Mouse (Mus musculus) limb, embryonic 15.5 days (tissue): ENCODE measurements around the gene Wdr19. TPM values are rescaled to one million over a fixed set of nuclear protein-coding genes. Genes with fewer than 3 reads are reported as not detected.
"Not testable (repeated sequence)": the region's sequence is repeated elsewhere in the genome, so short reads cannot be mapped to it uniquely, and the experiment has no call there.

ENCODE experiments used
- ATAC-seq: fragments of 200-750 bp; cut with Nextera tagmentation; 2 replicates; pipeline ENCODE4 v1.8.0; 2017; ENCODE audit warnings: low read depth, moderate TSS enrichment; ENCODE audit not compliant: insufficient number of reproducible peaks, low FRiP score, low TSS enrichment
- H3K27ac ChIP-seq: fragments of 300-500 bp; sonication (generic); 2 replicates; pipeline ENCODE4 v1.5.1; 2015; ENCODE audit warnings: moderate library complexity, mild to moderate bottlenecking, inconsistent platforms
- H3K27me3 ChIP-seq: fragments of 300-500 bp; sonication (generic); 2 replicates; pipeline ENCODE4 v1.6.1; 2015; ENCODE audit warnings: inconsistent platforms
- H3K36me3 ChIP-seq: fragments of 300-500 bp; sonication (generic); 2 replicates; pipeline ENCODE4 v1.6.1; 2015; ENCODE audit warnings: inconsistent platforms
- H3K4me1 ChIP-seq: fragments of 300-500 bp; sonication (generic); 2 replicates; pipeline ENCODE4 v1.6.1; 2015; ENCODE audit warnings: inconsistent platforms
- H3K4me2 ChIP-seq: fragments of 300-500 bp; sonication (generic); 2 replicates; pipeline ENCODE4 v1.6.1; 2015; ENCODE audit warnings: mild to moderate bottlenecking, inconsistent platforms
- H3K4me3 ChIP-seq: fragments of 300-500 bp; sonication (generic); 2 replicates; pipeline ENCODE4 v1.5.1; 2015; ENCODE audit warnings: mild to moderate bottlenecking, inconsistent platforms
- H3K9ac ChIP-seq: fragments of 300-500 bp; sonication (generic); 2 replicates; pipeline ENCODE4 v1.6.1; 2015; ENCODE audit warnings: inconsistent platforms
- H3K9me3 ChIP-seq: fragments of 300-500 bp; sonication (generic); 2 replicates; pipeline ENCODE4 v1.6.1; 2016; ENCODE audit warnings: inconsistent platforms
- WGBS: fragments of 180-500 bp; shearing (Covaris S2); methylation state at CpG from one replicate; pipeline ENCODE4 v1.1.7; 2015; 5-methylcytosine and 5-hydroxymethylcytosine counted together
- polyA plus RNA-seq: library from polyadenylated mRNA; unstranded; fragments of >200 nt; fragmentation: Nextera tagmentation; extraction: Ambion mirVana; gene quantifications from 2 replicates; pipeline ENCODE4 v1.2.1, GENCODE M21; 2015

Gene Wdr19
- polyA plus RNA-seq, 1 experiment from 2014 or later = 8.0 TPM

DNA sequence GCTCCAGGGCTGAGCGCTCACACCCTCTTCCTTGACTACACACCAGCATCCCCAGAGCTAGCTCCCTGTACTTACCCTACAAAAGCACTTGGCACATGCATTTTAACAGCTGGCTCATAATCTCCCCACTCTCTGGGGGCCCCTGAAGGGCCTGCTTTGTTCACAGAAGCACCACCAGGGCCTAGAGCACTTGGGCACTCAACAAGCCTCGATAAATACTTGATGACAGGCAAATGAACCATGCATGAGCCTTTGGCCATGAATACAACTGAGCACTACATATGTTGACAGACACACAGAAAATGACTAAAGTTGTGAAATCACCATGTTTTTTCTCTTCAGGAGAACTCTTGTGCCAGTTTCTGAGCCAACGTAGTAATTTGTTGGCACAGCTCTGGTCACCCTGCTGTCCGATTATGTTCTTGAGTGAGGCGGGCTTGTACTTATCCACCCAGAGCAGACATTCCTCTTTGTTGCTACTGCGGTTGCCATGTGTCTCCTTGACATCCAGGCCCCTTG lies 79.7 kb downstream of the Wdr19 start:
- Histone ChIP-seq H3K27ac (no peak overlapping the region), H3K4me3 (no peak overlapping the region), H3K36me3 (peaks cover 63% of the 10 kb centered on the region), H3K9me3 (no peaks in the 10 kb centered on the region), H3K4me2 (no peak overlapping the region), H3K27me3 (no peaks in the 10 kb centered on the region), H3K4me1 (no peaks in the 10 kb centered on the region), H3K9ac (no peak overlapping the region)
- 88% methylated on average over 6 of the region's 6 CpGs for WGBS
- ATAC-seq = no peak

- Histone ChIP-seq H3K4me3 (no peak overlapping the region), H3K27ac (no peak overlapping the region), H3K36me3 (peaks cover 62% of the 10 kb centered on the region), H3K27me3 (no peaks in the 10 kb centered on the region), H3K4me1 (no peaks in the 10 kb centered on the region), H3K9me3 (no peaks in the 10 kb centered on the region), H3K9ac (no peak overlapping the region), H3K4me2 (no peak overlapping the region)
- WGBS = 96% methylated on average over 3 of the region's 3 CpGs
- ATAC-seq = no peak
Measured at GRCm38 (mm10) chr5:65281216-65281615, 81.7 kb downstream of the Wdr19 start.

DNA sequence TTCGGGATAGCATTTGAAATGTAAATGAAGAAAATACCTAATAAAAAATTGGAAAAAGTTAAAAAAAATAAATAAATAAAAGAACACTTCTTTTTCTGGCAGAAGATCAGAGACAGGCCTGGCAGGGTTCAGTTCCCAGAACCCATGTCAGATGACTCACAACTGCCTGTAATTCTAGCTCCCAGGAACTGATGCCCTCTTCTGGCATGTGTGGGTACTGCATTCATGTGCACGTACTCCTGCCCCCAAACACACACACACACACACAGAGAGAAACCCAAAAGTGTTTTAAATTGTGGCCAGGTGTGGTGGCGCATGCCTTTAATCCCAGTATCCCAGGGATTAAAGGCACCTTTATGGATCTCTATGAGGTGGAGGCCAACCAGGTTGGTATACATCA lies 84.7 kb downstream of the Wdr19 start:
- Histone ChIP-seq H3K27ac (no peak overlapping the region), H3K27me3 (no peaks in the 10 kb centered on the region), H3K4me3 (no peak overlapping the region), H3K4me2 (no peak overlapping the region), H3K9me3 (no peaks in the 10 kb centered on the region), H3K4me1 (no peaks in the 10 kb centered on the region), H3K36me3 (peaks cover 59% of the 10 kb centered on the region), H3K9ac (no peak overlapping the region)
- 91% methylated on average over 3 of the region's 3 CpGs for WGBS
- ATAC-seq = no peak

DNA sequence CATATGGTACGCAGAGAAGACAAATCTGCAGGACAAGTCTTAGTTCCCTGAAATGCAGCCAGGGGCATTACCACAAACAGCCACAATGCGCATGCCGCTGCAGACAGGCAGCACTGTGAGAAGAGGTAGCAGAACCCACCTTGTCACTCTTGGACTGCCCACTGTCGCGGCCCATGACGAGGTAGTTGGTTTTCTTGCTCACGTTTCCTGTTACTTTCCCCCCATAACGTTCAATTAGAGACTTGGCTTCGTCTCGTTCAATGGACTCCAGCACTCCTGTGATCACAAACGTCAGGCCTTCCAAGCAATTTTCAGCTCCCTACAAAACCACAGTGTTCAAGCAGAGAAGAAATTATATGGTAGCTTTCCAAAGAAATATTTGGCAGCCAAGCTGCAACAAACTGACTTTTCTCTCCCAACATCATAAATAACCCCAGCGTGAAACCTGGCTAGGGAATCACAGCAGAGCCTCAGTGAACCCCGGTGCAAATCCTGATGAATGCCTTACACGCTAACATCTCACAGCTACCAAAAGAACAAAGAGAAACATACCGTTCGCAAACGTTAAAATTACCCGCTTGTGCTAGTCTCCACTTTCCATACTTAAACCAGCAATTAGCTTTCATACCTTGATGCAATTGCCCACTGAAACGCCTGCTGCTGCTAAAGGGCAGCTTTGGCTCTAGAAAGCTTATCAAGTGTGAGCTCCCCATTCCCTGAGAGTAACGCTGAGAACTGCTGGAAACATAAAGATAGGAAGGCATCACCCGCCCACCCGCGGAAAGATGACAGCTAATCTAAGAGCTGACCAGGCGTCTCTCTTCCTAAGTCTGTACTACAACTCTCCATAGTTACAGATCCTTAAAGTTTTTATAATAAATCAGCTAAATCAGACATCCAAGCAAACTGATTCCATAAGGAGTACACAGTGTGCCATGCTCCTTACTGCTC lies 88.5 kb downstream of the Wdr19 start:
- Histone ChIP-seq H3K36me3 (peaks cover 76% of the 10 kb centered on the region), H3K27me3 (no peaks in the 10 kb centered on the region), H3K27ac (no peak overlapping the region), H3K9ac (no peak overlapping the region), H3K4me3 (no peak overlapping the region), H3K4me1 (no peaks in the 10 kb centered on the region), H3K9me3 (no peaks in the 10 kb centered on the region), H3K4me2 (no peak overlapping the region)
- WGBS = 78% methylated on average over 24 of the region's 24 CpGs
- ATAC-seq = no peak

GRCm38 (mm10) chr5:65289009-65289408 lies 89.5 kb downstream of the Wdr19 start:
- H3K4me2 ChIP-seq, H3K27me3 ChIP-seq, H3K9me3 ChIP-seq, H3K4me1 ChIP-seq, H3K9ac ChIP-seq, H3K27ac ChIP-seq, ATAC-seq, H3K4me3 ChIP-seq: not testable (repeated sequence)
- WGBS = 91% methylated on average over 8 of the region's 8 CpGs
- peaks cover 72% of the 10 kb centered on the region for H3K36me3 ChIP-seq

- Histone ChIP-seq H3K27me3 (no peaks in the 10 kb centered on the region), H3K36me3 (peaks cover 67% of the 10 kb centered on the region), H3K4me3 (no peak overlapping the region), H3K9ac (no peak overlapping the region), H3K9me3 (no peaks in the 10 kb centered on the region), H3K4me1 (no peaks in the 10 kb centered on the region), H3K27ac (no peak overlapping the region), H3K4me2 (no peak overlapping the region)
- 94% methylated on average over 6 of the region's 6 CpGs for WGBS
- no peak for ATAC-seq
Measured at GRCm38 (mm10) chr5:65293627-65294026, 94.1 kb downstream of the Wdr19 start.

- 44% methylated on average over 2 of the region's 2 CpGs for WGBS
Measured at GRCm38 (mm10) chr5:65294270-65294669, 94.8 kb downstream of the Wdr19 start.

GRCm38 (mm10) chr5:65298167-65298950 lies 98.9 kb downstream of the Wdr19 start:
- H3K4me3 ChIP-seq = no peak overlapping the region
- H3K27ac ChIP-seq = no peak overlapping the region
- ATAC-seq = no peak
- H3K4me1 ChIP-seq = no peaks in the 10 kb centered on the region
- no peak overlapping the region for H3K4me2 ChIP-seq
- 84% methylated on average over 7 of the region's 7 CpGs for WGBS
- H3K27me3 ChIP-seq = no peaks in the 10 kb centered on the region
- no peak overlapping the region for H3K9ac ChIP-seq
- H3K36me3 ChIP-seq = peaks cover 51% of the 10 kb centered on the region
- no peaks in the 10 kb centered on the region for H3K9me3 ChIP-seq

More at GRCm38 (mm10) chr5:65294270-65294669, 94.8 kb downstream of the Wdr19 start:
- ATAC-seq = no peak
- no peak overlapping the region for H3K9ac ChIP-seq
- no peak overlapping the region for H3K27ac ChIP-seq
- no peaks in the 10 kb centered on the region for H3K9me3 ChIP-seq
- H3K36me3 ChIP-seq = peaks cover 68% of the 10 kb centered on the region
- H3K4me1 ChIP-seq = no peaks in the 10 kb centered on the region
- no peak overlapping the region for H3K4me2 ChIP-seq
- H3K27me3 ChIP-seq = no peaks in the 10 kb centered on the region
- H3K4me3 ChIP-seq = no peak overlapping the region

- not testable (repeated sequence) for H3K9ac ChIP-seq, H3K4me1 ChIP-seq, H3K27ac ChIP-seq, H3K9me3 ChIP-seq, H3K4me3 ChIP-seq, H3K27me3 ChIP-seq, H3K4me2 ChIP-seq, ATAC-seq
- WGBS = 100% methylated on average over 1 of the region's 1 CpGs
- peaks cover 52% of the 10 kb centered on the region for H3K36me3 ChIP-seq
Measured at GRCm38 (mm10) chr5:65299623-65300022, 100.1 kb downstream of the Wdr19 start.

- Histone ChIP-seq H3K4me3 (no peak overlapping the region), H3K36me3 (peaks cover 52% of the 10 kb centered on the region), H3K9ac (no peak overlapping the region), H3K4me1 (no peaks in the 10 kb centered on the region), H3K4me2 (no peak overlapping the region), H3K9me3 (no peaks in the 10 kb centered on the region), H3K27me3 (no peaks in the 10 kb centered on the region), H3K27ac (no peak overlapping the region)
- WGBS = 86% methylated on average over 9 of the region's 9 CpGs
- no peak for ATAC-seq
Measured at GRCm38 (mm10) chr5:65300121-65300520, 100.6 kb downstream of the Wdr19 start.

GRCm38 (mm10) chr5:65305516-65305915 lies 106.0 kb downstream of the Wdr19 start:
- Histone ChIP-seq H3K27me3 (no peaks in the 10 kb centered on the region), H3K9ac (no peak overlapping the region), H3K9me3 (no peaks in the 10 kb centered on the region), H3K36me3 (peaks cover 53% of the 10 kb centered on the region), H3K4me2 (no peak overlapping the region), H3K4me3 (no peak overlapping the region), H3K27ac (no peak overlapping the region), H3K4me1 (no peaks in the 10 kb centered on the region)
- no peak for ATAC-seq
- 68% methylated on average over 9 of the region's 9 CpGs for WGBS

- Histone ChIP-seq H3K9ac (no peak overlapping the region), H3K27ac (no peak overlapping the region), H3K4me2 (no peak overlapping the region), H3K27me3 (no peaks in the 10 kb centered on the region), H3K4me3 (no peak overlapping the region), H3K9me3 (no peaks in the 10 kb centered on the region), H3K36me3 (peaks cover 66% of the 10 kb centered on the region), H3K4me1 (no peaks in the 10 kb centered on the region)
- 94% methylated on average over 7 of the region's 7 CpGs for WGBS
- no peak for ATAC-seq
Measured at GRCm38 (mm10) chr5:65308208-65308607, 108.7 kb downstream of the Wdr19 start.
